Mouse (Mus musculus): ENCODE data around the gene Dedd.
A peak's percentile ranks its signal among the peaks of the same experiment; 100 is the strongest.
"Not testable (repeated sequence)": the region's sequence is repeated elsewhere in the genome, so short reads cannot be mapped to it uniquely, and the experiment has no call there.

The Dedd gene

GRCm38 (mm10) chr1:171319748-171320147, 9.2 kb upstream of the Dedd start:
- DNase-seq = peak in 1 of 2 experiments; percentile 40

GRCm38 (mm10) chr1:171320151-171320550, 8.8 kb upstream of the Dedd start:
- DNase-seq = peak; percentile 76 to 85

GRCm38 (mm10) chr1:171321415-171321814, 7.5 kb upstream of the Dedd start:
- peak; percentile 49 to 70 for DNase-seq

- DNase-seq = no peak
Measured at GRCm38 (mm10) chr1:171322012-171322411, 6.9 kb upstream of the Dedd start.

- no peak for DNase-seq
Measured at GRCm38 (mm10) chr1:171325571-171325970, 3.4 kb upstream of the Dedd start.

GRCm38 (mm10) chr1:171326588-171326987, 2.4 kb upstream of the Dedd start:
- DNase-seq = not testable (repeated sequence)

GRCm38 (mm10) chr1:171328244-171328643, 701 bp upstream of the Dedd start:
- DNase-seq = peak; percentile 55 to 59

- DNase-seq = peak; percentile 90 to 93
Measured at GRCm38 (mm10) chr1:171329433-171330215, 679 bp downstream of the Dedd start.

GRCm38 (mm10) chr1:171330216-171330560, 1.2 kb downstream of the Dedd start:
- DNase-seq = no peak

- no peak for DNase-seq
Measured at GRCm38 (mm10) chr1:171342262-171343207, 13.6 kb downstream of the Dedd start.

GRCm38 (mm10) chr1:171343922-171344677, 15.2 kb downstream of the Dedd start:
- DNase-seq = peak; percentile 27 to 28

- DNase-seq = peak in 1 of 2 experiments; percentile 36
Measured at GRCm38 (mm10) chr1:171344715-171345114, 15.8 kb downstream of the Dedd start.

- DNase-seq = peak; percentile 96
Measured at GRCm38 (mm10) chr1:171345225-171346094, 16.5 kb downstream of the Dedd start, which contains the start of the genes Nit1 and Pfdn2. Gene Nit1, minus strand, starts transcription at chr1:171345646. Gene Pfdn2, plus strand, starts transcription at chr1:171345670.

- no peak for DNase-seq
Measured at GRCm38 (mm10) chr1:171346095-171346450, 17.1 kb downstream of the Dedd start.

- DNase-seq = peak in 1 of 2 experiments; percentile 59
Measured at GRCm38 (mm10) chr1:171348665-171349064, 19.7 kb downstream of the Dedd start.

- DNase-seq = no peak
Measured at GRCm38 (mm10) chr1:171349210-171349609, 20.3 kb downstream of the Dedd start.

GRCm38 (mm10) chr1:171355812-171356340, 26.9 kb downstream of the Dedd start:
- peak; percentile 44 to 49 for DNase-seq

GRCm38 (mm10) chr1:171356814-171357213, 27.9 kb downstream of the Dedd start:
- DNase-seq = no peak

GRCm38 (mm10) chr1:171358421-171358820, 29.5 kb downstream of the Dedd start:
- peak; percentile 59 to 62 for DNase-seq

GRCm38 (mm10) chr1:171360253-171360652, 31.3 kb downstream of the Dedd start:
- peak; percentile 57 to 61 for DNase-seq

- peak; percentile 94 to 96 for DNase-seq
Measured at GRCm38 (mm10) chr1:171360656-171361055, 31.7 kb downstream of the Dedd start, which contains the start of gene Klhdc9. Gene Klhdc9, minus strand, starts transcription at chr1:171360798.

Data from cerebellum, postnatal 10 days (tissue).